Mouse (Mus musculus): Measurements from ENCODE around the gene Gstm7. TPM values are rescaled to one million over a fixed set of nuclear protein-coding genes. Genes with fewer than 3 reads are reported as not detected.

Gstm7 gene
- not detected for polyA plus RNA-seq (2017; shearing (Covaris generic))

DNA sequence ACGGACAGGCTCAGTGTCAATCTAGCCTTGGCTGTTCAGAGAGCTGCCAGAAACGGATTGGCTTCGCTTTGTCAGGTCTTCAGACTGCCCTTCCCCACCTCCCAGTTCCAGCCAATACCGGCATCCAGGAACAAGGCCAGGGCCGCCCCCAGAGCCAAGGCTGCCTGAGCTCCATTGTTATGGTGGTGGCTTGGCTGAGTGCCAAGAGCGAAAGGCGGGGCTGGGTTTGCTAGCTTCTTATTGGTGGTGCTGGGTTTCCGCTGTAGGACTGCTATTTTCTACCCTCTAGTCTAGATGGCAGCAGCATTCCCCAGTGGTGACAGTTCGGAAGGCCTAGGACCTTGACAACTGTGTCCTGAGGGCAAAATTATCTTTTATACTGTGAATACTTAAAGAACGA is at the start of gene Gstm7:
Gene Gstm7 (minus strand): TSS at position 148 of the 400 bp plus-strand sequence.

DNA sequence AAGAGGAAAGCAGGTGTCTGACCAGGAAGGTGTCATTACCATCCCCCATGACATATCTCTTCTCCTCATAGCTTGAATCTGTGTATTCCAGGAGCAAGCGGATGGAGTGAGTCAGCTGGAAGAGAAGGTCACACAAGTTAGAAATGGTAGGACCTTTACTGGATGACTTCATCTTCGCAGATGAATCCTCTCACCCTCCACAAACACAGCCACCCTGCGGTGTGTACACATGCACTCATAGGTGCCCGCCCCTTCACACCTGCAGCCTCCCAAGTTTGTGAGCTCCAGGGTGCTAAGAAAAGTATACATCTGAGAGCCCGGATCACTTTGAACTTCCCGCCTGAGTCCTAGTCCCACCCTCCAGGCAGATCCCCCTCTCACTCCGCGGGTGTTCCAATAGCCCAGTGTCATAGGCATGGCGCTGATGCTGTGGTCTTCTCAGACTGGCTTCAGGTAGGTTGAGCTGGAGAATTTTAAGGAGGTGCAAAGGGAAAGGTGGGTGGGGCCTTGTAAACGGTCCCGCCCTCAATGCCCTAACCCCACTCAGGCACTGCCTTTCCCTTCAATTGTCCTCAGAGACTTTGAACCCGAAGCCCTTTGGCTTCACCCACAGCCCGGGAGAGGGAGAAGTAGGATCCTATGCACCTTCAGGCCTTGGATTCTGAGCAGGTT is 37.2 kb upstream of the Gstm7 start, which contains the start of gene Gstm3:
Gene Gstm3 (minus strand): TSS at position 560 of the 672 bp plus-strand sequence.

DNA sequence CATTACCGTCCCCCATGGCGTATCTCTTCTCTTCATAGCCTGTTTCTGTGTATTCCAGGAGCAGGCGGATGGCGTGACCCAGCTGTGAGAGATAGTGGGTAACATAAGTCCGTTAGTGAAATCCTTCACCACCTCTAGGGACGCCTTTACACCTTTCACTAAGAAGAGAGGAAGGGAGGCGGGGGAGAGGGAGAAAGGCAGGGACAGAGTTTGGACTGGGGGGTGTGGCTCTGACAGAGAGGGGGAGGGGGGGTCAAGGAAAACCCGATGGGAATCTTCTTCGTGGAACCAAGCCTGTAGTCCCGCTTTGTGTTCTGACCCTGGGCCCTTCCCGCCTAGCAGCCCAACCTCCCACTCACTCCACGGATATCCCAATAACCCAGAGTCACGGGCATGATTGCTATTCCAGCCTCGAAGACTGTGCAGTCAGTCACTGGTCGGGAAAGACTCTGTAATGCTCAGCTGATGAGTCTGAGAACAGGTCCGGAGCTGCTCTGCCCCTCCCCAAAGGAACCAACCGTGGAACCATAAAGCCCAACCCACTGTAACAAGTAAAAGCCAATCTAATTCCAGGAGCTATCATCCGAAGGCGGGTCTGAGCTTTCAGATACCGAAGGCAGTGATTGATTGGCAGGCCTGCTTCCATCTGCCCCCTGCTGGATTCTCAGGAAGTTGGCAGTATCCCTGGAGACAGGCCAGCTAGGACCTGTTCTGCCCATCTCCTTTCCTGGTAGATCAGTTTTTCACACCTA is 11.8 kb upstream of the Gstm7 start, which contains the start of gene Gstm6:
Gene Gstm6 (minus strand): TSS at position 511 of the 752 bp plus-strand sequence.

DNA sequence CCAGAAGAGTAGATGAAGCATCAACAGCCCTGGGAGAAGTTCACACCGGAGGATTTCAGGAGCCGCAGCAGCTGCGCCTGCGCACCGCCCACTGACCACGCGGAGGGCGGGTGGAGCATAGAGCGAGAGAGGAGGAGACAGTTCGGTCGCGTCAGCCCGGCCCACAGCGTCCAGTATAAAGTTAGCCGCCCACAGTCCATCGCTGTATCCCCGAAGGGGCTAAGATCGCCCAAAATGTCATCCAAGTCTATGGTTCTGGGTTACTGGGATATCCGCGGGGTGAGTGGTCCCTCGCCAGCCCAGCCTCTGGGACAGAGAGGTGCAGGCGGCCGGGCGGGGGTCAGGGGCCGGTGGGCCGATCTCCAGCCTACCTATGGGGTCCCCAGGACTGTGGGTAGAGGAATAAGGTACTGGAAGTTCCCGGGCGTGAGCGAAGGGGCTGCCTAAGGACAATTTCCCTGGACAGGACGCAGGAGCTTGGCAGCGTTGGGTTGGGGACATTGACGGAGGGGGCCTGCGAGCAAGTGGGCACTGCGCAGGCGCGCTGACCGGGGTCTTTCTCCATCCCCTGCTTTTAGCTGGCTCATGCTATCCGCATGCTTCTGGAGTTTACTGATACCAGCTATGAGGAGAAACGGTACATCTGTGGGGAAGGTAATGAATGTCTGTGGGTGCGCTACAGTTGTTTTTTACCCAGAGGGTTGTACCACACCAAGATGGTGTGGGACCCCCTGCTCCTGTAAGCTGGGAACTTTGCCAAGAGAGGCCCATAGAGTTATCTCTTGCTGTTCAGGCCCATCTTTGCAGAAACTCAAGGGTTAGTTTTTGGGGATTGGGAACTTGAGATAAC is 35.7 kb downstream of the Gstm7 start, which contains the start of gene Gstm5:
Gene Gstm5 (plus strand): TSS at position 102 of the 850 bp plus-strand sequence.

GRCm38 (mm10) chr3:107877005-107877404 is 54.6 kb downstream of the Gstm7 start, which contains the start of gene Eps8l3:
Eps8l3 (plus strand) TSS chr3:107877229.

Other genes with a start within 250 kb of the Gstm7 start
- 75.2 TPM for gene Ahcyl1, start 235.3 kb downstream of the Gstm7 start, polyA plus RNA-seq (2017; shearing (Covaris generic))
- gene Csf1, start 171.3 kb downstream of the Gstm7 start, polyA plus RNA-seq (2017; shearing (Covaris generic)): 3.3 TPM
- not detected for gene Eps8l3, start 54.6 kb downstream of the Gstm7 start, polyA plus RNA-seq (2017; shearing (Covaris generic))
- gene Gstm5, start 36.0 kb downstream of the Gstm7 start, polyA plus RNA-seq (2017; shearing (Covaris generic)): 0.95 TPM
- not detected for gene Gstm6, start 11.9 kb upstream of the Gstm7 start, polyA plus RNA-seq (2017; shearing (Covaris generic))
- gene Gstm3, start 37.5 kb upstream of the Gstm7 start, polyA plus RNA-seq (2017; shearing (Covaris generic)): not detected
- not detected for gene Gstm2, start 54.6 kb upstream of the Gstm7 start, polyA plus RNA-seq (2017; shearing (Covaris generic))
- gene Gstm1, start 86.2 kb upstream of the Gstm7 start, polyA plus RNA-seq (2017; shearing (Covaris generic)): not detected
- 3.4 TPM for gene Gstm4, start 113.1 kb upstream of the Gstm7 start, polyA plus RNA-seq (2017; shearing (Covaris generic))
- gene Ampd2, start 154.8 kb upstream of the Gstm7 start, polyA plus RNA-seq (2017; shearing (Covaris generic)): 23.0 TPM
- not detected for gene Gnat2, start 161.0 kb upstream of the Gstm7 start, polyA plus RNA-seq (2017; shearing (Covaris generic))
- 161 TPM for gene Gnai3, start 214.3 kb upstream of the Gstm7 start, polyA plus RNA-seq (2017; shearing (Covaris generic))
- gene Gpr61, start 223.1 kb upstream of the Gstm7 start, polyA plus RNA-seq (2017; shearing (Covaris generic)): not detected